Mouse (Mus musculus): ENCODE measurements at regions not wholly inside any gene's neighbourhood (a gene's known extent, or its start where the extent isn't known, plus 50 kb on each side); places are given as distances from the start of the nearest gene placed in this dataset.

DNA sequence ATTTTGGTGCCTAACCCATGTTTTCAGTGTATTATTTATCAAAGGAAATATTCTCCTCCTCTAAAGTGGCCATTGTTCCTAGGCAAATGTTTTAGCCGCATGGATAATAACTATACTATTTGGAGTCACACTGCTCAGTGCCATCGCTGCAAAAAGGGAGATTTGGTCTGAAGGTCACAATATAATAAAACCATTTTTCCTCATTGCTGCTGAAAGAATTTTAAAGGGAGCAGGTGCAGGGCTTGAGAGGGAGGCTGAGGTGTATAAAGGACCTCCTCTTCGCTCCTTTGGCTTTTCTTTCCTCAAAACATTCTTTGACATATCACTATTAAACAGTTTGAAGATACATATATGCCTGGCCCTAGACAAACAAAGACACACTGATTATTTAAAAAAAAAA is 435.9 kb upstream of the Sox9 start:
- 70% methylated on average over 3 of the region's 3 CpGs for WGBS
- H3K9ac ChIP-seq (ENCODE audit: low read length) = no peak overlapping the region
- no peak overlapping the region for H3K4me2 ChIP-seq (replicated peaks; ENCODE audit: low read depth)
- no peak for ATAC-seq (ENCODE audit: low FRiP score, low TSS enrichment)
- DNase-seq (ENCODE audit: low spot score) = no peak
- no peaks in the 10 kb centered on the region for H3K9me3 ChIP-seq (ENCODE audit: control insufficient read depth, low read length)
- no peaks in the 10 kb centered on the region for H3K27me3 ChIP-seq (ENCODE audit: control insufficient read depth, insufficient read depth, low read length)
- no peaks in the 10 kb centered on the region for H3K4me1 ChIP-seq (replicated peaks; ENCODE audit: control insufficient read depth, insufficient read depth)
- H3K36me3 ChIP-seq (ENCODE audit: control insufficient read depth, insufficient read depth, low read length) = no peaks in the 10 kb centered on the region
- TF ChIP-seq CTCF (IDR thresholded peaks at IDR 0.05; ENCODE audit: low read depth) (no peak), EP300 (optimal IDR thresholded peaks at IDR 0.05) (no peak)
- no peak overlapping the region for H3K4me3 ChIP-seq (ENCODE audit: low read depth, low read length)
- no peak overlapping the region for H3K27ac ChIP-seq (replicated peaks)

DNA sequence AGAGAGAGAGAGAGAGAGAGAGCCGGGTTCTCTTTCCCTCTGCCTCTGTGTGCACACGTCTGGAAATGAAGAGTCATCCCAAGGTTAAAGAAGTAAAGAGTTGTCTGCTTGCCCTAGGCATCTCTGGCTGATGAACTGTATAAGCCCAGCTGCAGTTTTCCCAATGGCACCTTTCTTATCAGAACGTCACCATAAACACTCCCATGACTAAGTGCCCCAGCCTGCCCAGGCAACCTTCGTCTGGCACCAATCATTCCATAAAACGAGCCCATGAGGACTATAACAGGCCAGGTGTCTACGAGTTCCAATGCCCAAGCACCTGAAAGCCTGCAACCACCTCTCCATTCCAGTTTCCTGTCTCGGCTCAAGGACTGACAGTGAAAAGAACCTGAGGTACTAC is 435.5 kb upstream of the Sox9 start:
- Histone ChIP-seq H3K4me2 (replicated peaks; ENCODE audit: low read depth) (no peak overlapping the region), H3K36me3 (ENCODE audit: control insufficient read depth, insufficient read depth, low read length) (no peaks in the 10 kb centered on the region), H3K9me3 (ENCODE audit: control insufficient read depth, low read length) (no peaks in the 10 kb centered on the region), H3K4me3 (ENCODE audit: low read depth, low read length) (no peak overlapping the region), H3K9ac (ENCODE audit: low read length) (no peak overlapping the region), H3K27me3 (ENCODE audit: control insufficient read depth, insufficient read depth, low read length) (no peaks in the 10 kb centered on the region), H3K27ac (replicated peaks) (no peak overlapping the region), H3K4me1 (replicated peaks; ENCODE audit: control insufficient read depth, insufficient read depth) (no peaks in the 10 kb centered on the region)
- ATAC-seq (ENCODE audit: low FRiP score, low TSS enrichment) = no peak
- whole genome bisulfite sequencing = 46% methylated on average over 7 of the region's 7 CpGs
- DNase-seq (ENCODE audit: low spot score) = no peak
- TF ChIP-seq EP300 (optimal IDR thresholded peaks at IDR 0.05) = no peak
- TF ChIP-seq CTCF (IDR thresholded peaks at IDR 0.05; ENCODE audit: low read depth) = no peak

DNA sequence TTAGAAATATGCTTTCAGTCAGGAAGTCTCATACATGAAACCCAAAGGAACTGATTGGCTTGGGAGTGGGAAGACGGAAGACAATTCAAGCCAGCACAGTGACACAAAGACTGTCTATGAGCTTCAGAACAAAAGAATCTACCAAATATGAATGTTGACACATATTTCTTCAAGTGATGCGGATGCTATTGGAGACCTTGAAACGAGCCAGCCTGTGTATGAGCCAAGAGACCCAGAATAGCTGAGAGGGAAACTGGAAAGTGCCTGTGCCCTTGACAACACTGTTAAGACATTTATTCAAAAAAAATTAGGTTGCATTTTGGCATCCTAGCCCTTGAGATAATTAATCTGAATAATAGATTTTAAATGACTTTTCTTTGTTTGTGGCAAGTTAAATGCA is 426.7 kb upstream of the Sox9 start:
- Histone ChIP-seq H3K27ac (replicated peaks) (no peak overlapping the region), H3K9ac (ENCODE audit: low read length) (no peak overlapping the region), H3K9me3 (ENCODE audit: control insufficient read depth, low read length) (no peaks in the 10 kb centered on the region), H3K4me2 (replicated peaks; ENCODE audit: low read depth) (no peak overlapping the region), H3K27me3 (ENCODE audit: control insufficient read depth, insufficient read depth, low read length) (no peaks in the 10 kb centered on the region), H3K36me3 (ENCODE audit: control insufficient read depth, insufficient read depth, low read length) (no peaks in the 10 kb centered on the region), H3K4me1 (replicated peaks; ENCODE audit: control insufficient read depth, insufficient read depth) (no peaks in the 10 kb centered on the region), H3K4me3 (ENCODE audit: low read depth, low read length) (no peak overlapping the region)
- WGBS = 92% methylated on average over 3 of the region's 3 CpGs
- no peak for ATAC-seq (ENCODE audit: low FRiP score, low TSS enrichment)
- no peak for DNase-seq (ENCODE audit: low spot score)
- TF ChIP-seq CTCF (IDR thresholded peaks at IDR 0.05; ENCODE audit: low read depth) (no peak), EP300 (optimal IDR thresholded peaks at IDR 0.05) (no peak)

DNA sequence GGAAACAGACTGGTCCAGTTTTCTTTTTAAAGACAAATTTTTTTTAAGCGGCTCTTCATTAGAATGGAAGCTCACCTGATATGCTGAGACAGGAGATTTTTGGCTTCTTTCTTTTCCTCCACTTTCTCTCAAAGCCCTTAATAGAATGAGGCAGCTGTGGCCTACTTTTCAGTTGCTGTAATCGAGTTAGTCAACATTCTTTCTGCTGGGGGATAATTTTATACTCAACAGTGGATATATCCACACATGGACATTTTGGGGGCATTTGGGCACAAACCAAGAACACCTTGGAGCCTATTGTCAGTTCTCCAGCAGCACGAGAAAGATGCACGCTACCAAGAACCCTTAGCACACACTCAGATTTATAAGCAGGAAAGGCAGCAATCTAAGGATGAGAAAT is 415.3 kb upstream of the Sox9 start:
- Histone ChIP-seq H3K36me3 (ENCODE audit: control insufficient read depth, insufficient read depth, low read length) (no peaks in the 10 kb centered on the region), H3K4me1 (replicated peaks; ENCODE audit: control insufficient read depth, insufficient read depth) (no peaks in the 10 kb centered on the region), H3K4me2 (replicated peaks; ENCODE audit: low read depth) (no peak overlapping the region), H3K9me3 (ENCODE audit: control insufficient read depth, low read length) (no peaks in the 10 kb centered on the region), H3K27me3 (ENCODE audit: control insufficient read depth, insufficient read depth, low read length) (no peaks in the 10 kb centered on the region), H3K9ac (ENCODE audit: low read length) (no peak overlapping the region), H3K27ac (replicated peaks) (no peak overlapping the region), H3K4me3 (ENCODE audit: low read depth, low read length) (no peak overlapping the region)
- TF ChIP-seq CTCF (IDR thresholded peaks at IDR 0.05; ENCODE audit: low read depth) = no peak
- TF ChIP-seq EP300 (optimal IDR thresholded peaks at IDR 0.05) = no peak
- ATAC-seq (ENCODE audit: low FRiP score, low TSS enrichment) (no peak), DNase-seq (ENCODE audit: low spot score) (no peak)
- WGBS = 82% methylated on average over 4 of the region's 4 CpGs

- no peak overlapping the region for H3K9ac ChIP-seq (ENCODE audit: low read length)
- no peaks in the 10 kb centered on the region for H3K27me3 ChIP-seq (ENCODE audit: control insufficient read depth, insufficient read depth, low read length)
- H3K27ac ChIP-seq (replicated peaks) = no peak overlapping the region
- no peak overlapping the region for H3K4me3 ChIP-seq (ENCODE audit: low read depth, low read length)
- no peak for ATAC-seq (ENCODE audit: low FRiP score, low TSS enrichment)
- no peaks in the 10 kb centered on the region for H3K9me3 ChIP-seq (ENCODE audit: control insufficient read depth, low read length)
- WGBS = 81% methylated on average over 4 of the region's 4 CpGs
- no peak for DNase-seq (ENCODE audit: low spot score)
- H3K4me1 ChIP-seq (replicated peaks; ENCODE audit: control insufficient read depth, insufficient read depth) = no peaks in the 10 kb centered on the region; the same call in 1 of the 2 replicates
- no peak overlapping the region for H3K4me2 ChIP-seq (replicated peaks; ENCODE audit: low read depth)
- no peaks in the 10 kb centered on the region for H3K36me3 ChIP-seq (ENCODE audit: control insufficient read depth, insufficient read depth, low read length)
- no peak for TF ChIP-seq EP300 (optimal IDR thresholded peaks at IDR 0.05)
- TF ChIP-seq CTCF (IDR thresholded peaks at IDR 0.05; ENCODE audit: low read depth) = no peak
These were observed 411.1 kb upstream of the Sox9 start for GRCm38 (mm10) chr11:112370941-112371340.

- no peaks in the 10 kb centered on the region for H3K27me3 ChIP-seq (ENCODE audit: control insufficient read depth, insufficient read depth, low read length)
- H3K36me3 ChIP-seq (ENCODE audit: control insufficient read depth, insufficient read depth, low read length) = no peaks in the 10 kb centered on the region
- no peak overlapping the region for H3K4me3 ChIP-seq (ENCODE audit: low read depth, low read length)
- WGBS = 81% methylated on average over 3 of the region's 3 CpGs
- ATAC-seq (ENCODE audit: low FRiP score, low TSS enrichment) (no peak), DNase-seq (ENCODE audit: low spot score) (no peak)
- no peaks in the 10 kb centered on the region for H3K9me3 ChIP-seq (ENCODE audit: control insufficient read depth, low read length)
- TF ChIP-seq EP300 (optimal IDR thresholded peaks at IDR 0.05) (no peak), CTCF (IDR thresholded peaks at IDR 0.05; ENCODE audit: low read depth) (no peak)
- no peak overlapping the region for H3K27ac ChIP-seq (replicated peaks)
- H3K4me1 ChIP-seq (replicated peaks; ENCODE audit: control insufficient read depth, insufficient read depth) = no peaks in the 10 kb centered on the region
- no peak overlapping the region for H3K4me2 ChIP-seq (replicated peaks; ENCODE audit: low read depth)
- H3K9ac ChIP-seq (ENCODE audit: low read length) = no peak overlapping the region
These were observed 382.0 kb upstream of the Sox9 start for GRCm38 (mm10) chr11:112400069-112400468.
